In the genomic region with DNA sequence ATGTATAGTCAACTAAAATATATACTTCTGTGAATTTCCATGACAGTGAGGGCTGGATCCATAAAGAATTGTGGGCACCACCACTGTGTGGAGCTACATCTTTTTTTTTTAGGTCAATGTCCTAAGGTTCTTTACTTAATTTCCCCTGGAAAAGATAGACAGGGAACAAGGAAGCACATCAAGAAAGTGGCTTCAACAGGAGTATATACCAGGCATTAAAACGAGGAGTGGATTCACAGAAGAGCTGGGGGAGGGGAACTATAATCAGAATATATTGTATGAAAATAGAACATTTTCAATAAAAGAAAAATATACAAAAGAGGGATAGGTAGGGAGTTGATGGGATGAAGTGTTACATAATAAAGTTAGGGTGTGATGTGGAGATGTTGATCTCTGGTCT, we compare ENCODE assay signal across 28 mouse cellular contexts.
"Had no signal": no experiment of that assay in that cellular context is flagged by ENCODE, and none has a peak within 500 bp of the region (broad histone marks: within the 10 kb centered on the region; RNA-seq: fewer than 3 reads in every experiment).

No protein-coding gene starts in this region.

- H3K36me3 ChIP-seq: embryonic facial prominence, embryonic 10.5 days; embryonic facial prominence, embryonic 12.5 days; embryonic facial prominence, embryonic 13.5 days; embryonic facial prominence, embryonic 15.5 days; forebrain, embryonic 10.5 days; forebrain, embryonic 12.5 days; forebrain, embryonic 15.5 days had no signal

- DNase-seq: cerebellum, adult 18-20 months; cerebellum, adult 2 months; cerebellum, adult 8-10 months; cerebellum, adult 9-10 months; cerebellum, adult 9-11 months; cerebellum, postnatal 10 days; cerebellum, postnatal 14 days; cerebellum, postnatal 25 days; cerebellum, postnatal 36 days; embryo, embryonic 11 days; forebrain, postnatal 0 days; gastrocnemius, adult 2 months; gastrocnemius, postnatal 10 days; gastrocnemius, postnatal 14 days; gastrocnemius, postnatal 25 days; gastrocnemius, postnatal 36 days; heart, adult 11 months had no signal

- H3K27ac ChIP-seq: embryonic facial prominence, embryonic 10.5 days; embryonic facial prominence, embryonic 12.5 days; embryonic facial prominence, embryonic 13.5 days; embryonic facial prominence, embryonic 15.5 days; forebrain, embryonic 10.5 days; forebrain, embryonic 12.5 days; forebrain, embryonic 13.5 days; forebrain, embryonic 15.5 days; gastrocnemius, adult 2 months had no signal

- H3K4me2 ChIP-seq: embryonic facial prominence, embryonic 12.5 days; embryonic facial prominence, embryonic 13.5 days; embryonic facial prominence, embryonic 15.5 days; forebrain, embryonic 12.5 days; forebrain, embryonic 13.5 days; forebrain, embryonic 15.5 days had no signal

- H3K4me1 ChIP-seq: embryonic facial prominence, embryonic 10.5 days; embryonic facial prominence, embryonic 12.5 days; embryonic facial prominence, embryonic 13.5 days; embryonic facial prominence, embryonic 15.5 days; forebrain, embryonic 10.5 days; forebrain, embryonic 12.5 days; forebrain, embryonic 13.5 days; forebrain, embryonic 15.5 days had no signal

- H3K27me3 ChIP-seq: embryonic facial prominence, embryonic 12.5 days; embryonic facial prominence, embryonic 13.5 days; embryonic facial prominence, embryonic 15.5 days; forebrain, embryonic 12.5 days; forebrain, embryonic 13.5 days; forebrain, embryonic 15.5 days had no signal

- H3K9ac ChIP-seq: embryonic facial prominence, embryonic 12.5 days; embryonic facial prominence, embryonic 13.5 days; embryonic facial prominence, embryonic 15.5 days; forebrain, embryonic 12.5 days; forebrain, embryonic 13.5 days; forebrain, embryonic 15.5 days; forebrain, postnatal 0 days had no signal

- H3K4me3 ChIP-seq: embryonic facial prominence, embryonic 10.5 days; embryonic facial prominence, embryonic 12.5 days; embryonic facial prominence, embryonic 13.5 days; embryonic facial prominence, embryonic 15.5 days; erythroblast, embryonic 14.5 days; forebrain, embryonic 10.5 days; forebrain, embryonic 12.5 days; forebrain, embryonic 13.5 days; forebrain, embryonic 15.5 days; gastrocnemius, adult 2 months had no signal

- H3K9me3 ChIP-seq: embryonic facial prominence, embryonic 10.5 days; embryonic facial prominence, embryonic 12.5 days; embryonic facial prominence, embryonic 13.5 days; embryonic facial prominence, embryonic 15.5 days; forebrain, embryonic 10.5 days; forebrain, embryonic 12.5 days; forebrain, embryonic 13.5 days; forebrain, embryonic 15.5 days had no signal

- ATAC-seq: forebrain, embryonic 13.5 days; forebrain, embryonic 14.5 days; forebrain, embryonic 15.5 days; forebrain, embryonic 16.5 days; forebrain, postnatal 0 days had no signal
